Mouse (Mus musculus): Measurements from ENCODE around the gene Itpk1.

The Itpk1 gene

GRCm38 (mm10) chr12:102704457-102705198 is at the start of gene Itpk1:
Gene Itpk1 (minus strand): TSS chr12:102704930.
- peak; percentile 70 to 80 for DNase-seq (ENCODE audit: inconsistent age in 2 of 2, low spot score in 1 of 2)

- no peak for DNase-seq (ENCODE audit: inconsistent age in 2 of 2, low spot score in 1 of 2)
Measured at GRCm38 (mm10) chr12:102748256-102748655, 43.5 kb upstream of the Itpk1 start.

GRCm38 (mm10) chr12:102744839-102745238 is 40.1 kb upstream of the Itpk1 start:
- DNase-seq (ENCODE audit: inconsistent age in 2 of 2, low spot score in 1 of 2), result no peak

DNA sequence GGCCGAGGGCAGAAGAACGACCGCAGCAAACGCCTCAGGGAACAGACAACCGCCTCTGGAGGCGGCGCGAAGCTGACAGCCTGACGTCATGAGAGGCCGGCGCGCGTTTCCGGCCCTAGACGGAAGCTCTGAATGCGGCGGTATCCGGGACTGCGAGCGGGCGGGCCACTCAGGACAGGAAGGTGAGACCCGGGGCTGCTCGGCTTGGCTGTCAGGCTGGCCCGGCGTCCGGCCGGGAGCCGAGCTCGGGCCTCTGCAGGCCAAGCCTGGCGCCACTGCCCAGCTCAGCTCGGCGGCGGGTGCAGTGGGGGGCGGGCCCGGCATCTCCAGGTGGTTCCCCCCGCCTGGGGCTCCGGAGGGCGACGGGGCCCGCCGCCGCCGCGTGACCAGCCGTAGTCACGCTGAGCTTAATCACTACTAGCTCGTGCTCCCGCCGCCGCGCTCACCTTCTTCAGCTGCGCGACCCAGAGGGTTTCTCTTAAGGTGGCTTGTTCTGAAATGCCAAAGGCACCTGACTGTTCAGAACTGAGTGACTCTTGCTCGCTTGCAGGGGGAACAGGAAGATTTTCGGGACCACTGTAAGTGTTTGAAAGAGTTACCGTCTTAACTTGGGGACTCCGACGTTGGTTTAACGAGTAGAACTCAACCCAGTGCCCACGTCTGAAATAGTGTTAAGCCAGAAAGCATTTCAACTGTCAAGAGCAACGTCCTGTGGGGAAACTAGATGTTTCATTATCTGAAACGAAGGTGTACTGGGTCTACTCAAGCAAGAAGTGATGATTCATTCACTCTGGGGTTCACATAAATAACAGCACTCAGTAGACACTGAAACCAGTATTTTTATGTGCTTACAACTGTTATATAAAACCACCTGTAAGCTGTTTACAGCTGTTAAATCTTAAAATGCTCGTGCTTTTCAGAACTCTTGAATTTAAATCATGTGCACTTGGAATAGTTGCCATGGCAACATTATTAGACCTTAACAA is 39.2 kb upstream of the Itpk1 start, which contains the start of the genes Moap1 and Tmem251:
Gene Moap1 (minus strand): TSS at position 73 of the 986 bp plus-strand sequence.
Gene Tmem251 (plus strand): TSS at position 174 of the 986 bp plus-strand sequence.
- peak; percentile 94 to 97 for DNase-seq (ENCODE audit: inconsistent age in 2 of 2, low spot score in 1 of 2)

GRCm38 (mm10) chr12:102743036-102743588 is 38.4 kb upstream of the Itpk1 start:
- no peak for DNase-seq (ENCODE audit: inconsistent age in 2 of 2, low spot score in 1 of 2)

GRCm38 (mm10) chr12:102742056-102742455 is 37.3 kb upstream of the Itpk1 start:
- no peak for DNase-seq (ENCODE audit: inconsistent age in 2 of 2, low spot score in 1 of 2)

DNA sequence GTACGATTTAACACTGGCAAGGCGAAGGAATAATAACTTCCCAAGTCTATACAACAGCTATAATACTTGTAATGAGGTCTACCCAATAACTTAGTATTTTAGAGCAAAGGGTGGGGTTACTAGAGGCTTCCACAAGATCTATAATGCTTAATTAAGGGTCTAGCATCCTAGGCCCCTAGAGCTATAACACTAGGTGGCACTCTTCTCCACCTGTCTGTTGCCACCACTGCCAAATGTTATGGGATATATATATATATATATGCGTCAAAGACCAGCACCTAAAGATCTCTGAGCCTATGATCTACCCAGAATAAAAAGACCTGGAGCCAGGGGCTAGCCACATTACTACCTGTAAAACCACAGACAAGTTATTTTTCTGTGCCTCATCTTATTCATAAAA is 35.6 kb upstream of the Itpk1 start:
- DNase-seq (ENCODE audit: inconsistent age in 2 of 2, low spot score in 1 of 2), result peak in 1 of 2 experiments; percentile 51

DNA sequence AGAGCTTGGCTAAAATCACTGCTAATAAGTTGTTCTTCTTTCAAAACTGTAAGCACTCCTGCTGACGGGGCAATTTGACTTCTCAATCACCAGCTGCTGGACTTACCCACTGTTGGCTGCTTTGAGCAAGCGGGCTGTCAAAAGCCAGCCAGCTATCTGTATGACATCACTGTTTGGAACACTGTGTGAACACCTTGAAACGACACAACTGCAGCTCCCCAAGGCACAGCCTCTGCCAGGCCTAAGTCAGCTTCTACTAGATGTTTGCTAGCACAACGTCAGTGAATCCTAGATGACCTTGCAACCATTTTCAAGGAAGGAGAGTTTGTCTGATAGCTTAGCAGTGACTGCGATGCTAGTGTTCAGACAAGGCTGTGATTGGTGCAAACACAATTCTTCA is 34.4 kb upstream of the Itpk1 start:
- peak in 1 of 2 experiments; percentile 54 for DNase-seq (ENCODE audit: inconsistent age in 2 of 2, low spot score in 1 of 2)

DNA sequence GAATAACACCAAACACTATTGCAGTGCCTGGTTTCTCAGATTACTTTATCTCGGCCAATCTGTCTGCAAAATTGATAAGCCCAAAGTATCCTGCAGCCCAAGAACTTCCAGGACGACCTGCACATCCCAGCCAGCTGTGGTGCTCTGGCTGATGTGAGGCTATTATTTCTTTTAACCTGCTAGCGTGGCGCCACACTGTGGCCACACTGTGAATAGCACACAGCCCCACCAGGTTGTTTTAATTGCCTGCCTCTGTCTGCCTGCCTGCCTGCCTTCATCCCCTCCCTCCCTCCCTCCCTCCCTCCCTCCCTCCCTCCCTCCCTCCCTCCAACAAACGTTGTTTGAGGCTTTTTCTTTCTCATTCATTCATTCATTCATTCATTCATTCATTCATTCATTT is 28.7 kb upstream of the Itpk1 start:
- DNase-seq (ENCODE audit: inconsistent age in 2 of 2, low spot score in 1 of 2), result peak; percentile 73 to 81

DNA sequence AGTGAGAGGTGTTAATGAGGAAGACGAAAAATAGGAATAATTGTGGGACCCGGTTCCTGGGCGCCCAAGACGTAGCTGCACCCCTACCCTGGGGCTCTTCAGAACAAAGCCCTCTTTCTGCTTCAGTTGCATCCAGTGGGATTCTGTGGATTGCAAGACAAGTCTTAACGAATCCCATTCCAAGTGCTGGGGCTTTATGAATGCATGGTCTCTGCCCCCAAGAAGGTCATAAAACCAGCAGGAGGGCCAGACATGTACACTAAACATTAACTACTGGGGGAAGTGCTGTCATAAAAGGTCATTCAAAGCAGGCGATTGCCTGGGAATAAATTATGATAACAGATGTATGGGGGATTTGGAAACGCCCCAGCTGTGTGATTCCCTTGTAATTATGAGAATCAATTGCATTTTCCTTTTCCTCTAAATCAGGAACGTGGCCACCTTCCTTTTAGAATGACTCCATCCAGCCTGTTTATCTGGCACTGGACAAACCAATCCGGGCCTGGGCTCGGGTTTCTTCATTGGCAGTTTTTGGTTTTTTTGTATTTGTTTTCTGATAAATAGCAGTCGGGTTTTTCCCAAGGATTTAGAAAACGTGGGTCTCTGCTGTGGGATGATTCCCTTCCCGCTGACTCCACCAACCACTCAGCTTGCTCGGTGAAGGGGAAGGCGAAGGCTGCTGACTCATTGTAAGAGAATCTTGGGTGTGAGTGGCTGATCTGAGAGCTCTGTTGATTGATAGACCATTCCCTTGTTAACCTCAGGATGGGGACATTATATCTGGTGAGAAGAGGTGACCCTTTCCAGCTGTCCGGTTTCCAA is 26.3 kb upstream of the Itpk1 start:
- DNase-seq (ENCODE audit: inconsistent age in 2 of 2, low spot score in 1 of 2), result peak; percentile 73 to 80

DNA sequence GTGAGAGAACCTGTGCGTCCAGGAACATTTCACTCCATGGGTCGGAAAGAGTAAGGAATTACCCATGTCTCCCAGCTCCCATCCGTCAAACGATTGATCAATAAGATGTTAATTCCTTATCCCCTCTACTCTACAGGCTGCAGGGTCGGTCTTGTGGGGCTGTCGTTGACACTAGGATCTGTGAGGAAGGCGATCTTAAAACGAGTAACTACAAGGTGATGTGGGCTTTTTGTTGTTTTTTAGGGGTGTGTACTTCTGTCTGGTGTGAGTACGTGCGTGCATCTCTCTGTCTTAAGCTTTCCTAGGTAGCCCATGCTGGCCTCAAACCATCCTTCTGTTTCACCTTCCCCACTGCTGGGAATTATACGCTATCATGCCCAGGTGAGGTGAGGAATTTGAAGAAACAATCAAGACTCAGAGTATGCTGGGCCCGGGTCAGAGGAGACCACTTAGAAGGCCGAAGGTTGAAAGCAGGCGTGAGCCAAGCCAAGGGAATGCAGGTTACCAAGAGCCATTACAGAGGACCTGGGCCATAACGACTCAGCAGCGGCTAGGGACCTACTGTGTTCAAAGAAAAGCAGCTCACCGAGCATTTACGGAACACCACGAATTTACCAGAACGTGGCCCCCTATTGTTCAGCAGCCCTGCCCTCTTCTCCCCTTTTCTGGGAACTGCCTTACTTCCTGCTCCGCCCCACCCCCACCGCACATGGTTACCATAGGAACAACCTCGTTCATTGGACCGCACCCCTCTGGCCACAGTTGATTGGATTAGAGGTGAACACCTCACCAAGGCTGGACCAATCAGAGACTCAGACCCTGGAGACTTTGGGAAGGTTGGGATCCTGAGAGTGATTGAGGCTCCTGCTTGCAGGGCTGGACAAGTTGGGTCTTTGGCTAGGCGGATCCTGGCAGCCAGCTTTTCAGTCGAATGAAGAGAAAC is 25.4 kb upstream of the Itpk1 start:
- DNase-seq (ENCODE audit: inconsistent age in 2 of 2, low spot score in 1 of 2), result peak; percentile 65 to 74

DNA sequence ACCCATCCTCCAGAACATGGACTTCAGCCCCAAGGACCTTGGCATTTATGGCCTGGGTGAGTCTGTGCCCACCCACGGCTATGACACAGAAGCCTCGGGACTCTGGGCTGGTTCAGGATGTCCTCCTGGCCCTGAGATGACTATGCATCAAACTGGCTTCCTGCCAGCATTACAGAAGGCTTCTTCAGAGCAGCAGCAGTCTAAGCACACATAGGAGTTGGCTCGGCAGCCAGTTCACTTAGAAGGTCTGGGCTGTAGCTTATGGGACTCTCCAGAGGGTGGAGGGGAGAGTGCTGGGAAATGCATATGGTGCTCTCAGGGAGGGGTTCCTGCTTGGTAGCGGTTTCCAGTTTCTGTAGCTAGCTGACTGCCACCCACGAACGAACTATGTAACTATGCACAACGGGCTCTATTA is 21.0 kb upstream of the Itpk1 start:
- peak; percentile 85 to 91 for DNase-seq (ENCODE audit: inconsistent age in 2 of 2, low spot score in 1 of 2)

DNA sequence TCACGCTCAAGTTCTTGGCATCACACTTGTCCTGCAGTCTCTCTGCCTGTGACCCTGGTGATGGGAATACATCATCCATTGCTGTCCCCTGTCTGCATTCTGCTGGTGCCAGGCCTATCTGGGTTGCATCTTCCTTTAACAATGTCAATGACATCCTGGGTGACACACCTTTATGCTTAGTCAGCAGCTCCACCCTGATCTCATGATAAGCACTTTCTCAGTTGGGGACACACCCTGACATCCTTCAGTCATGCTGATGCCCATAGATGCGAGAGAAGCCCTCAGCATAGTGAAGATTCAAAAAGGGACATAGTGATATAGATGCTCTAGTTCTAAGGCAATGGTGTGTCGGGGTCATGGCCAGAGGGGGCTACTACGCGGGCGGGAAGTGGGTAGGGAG is 20.4 kb upstream of the Itpk1 start:
- peak in 1 of 2 experiments; percentile 47 for DNase-seq (ENCODE audit: inconsistent age in 2 of 2, low spot score in 1 of 2)

GRCm38 (mm10) chr12:102723861-102724260 is 19.1 kb upstream of the Itpk1 start:
- no peak for DNase-seq (ENCODE audit: inconsistent age in 2 of 2, low spot score in 1 of 2)

GRCm38 (mm10) chr12:102722966-102723365 is 18.2 kb upstream of the Itpk1 start:
- no peak for DNase-seq (ENCODE audit: inconsistent age in 2 of 2, low spot score in 1 of 2)

DNA sequence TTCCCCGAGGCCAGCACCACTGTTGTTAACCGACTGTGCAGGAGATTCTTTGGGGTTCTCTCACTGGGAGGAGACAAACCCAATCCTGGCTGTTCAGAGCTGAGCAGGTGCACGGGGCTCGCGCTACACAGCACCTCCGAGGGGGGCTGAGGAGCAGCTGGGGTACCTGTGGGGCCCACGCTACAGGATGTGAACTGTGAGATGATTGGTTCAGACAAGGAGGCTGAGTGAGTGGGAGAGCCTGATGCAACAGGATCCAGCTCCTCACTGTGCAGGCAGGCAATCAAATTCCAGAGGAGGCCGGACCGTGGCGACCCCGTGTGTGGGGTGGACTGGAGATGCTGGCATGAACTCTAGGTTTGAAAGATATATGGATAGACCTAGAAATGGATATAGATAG is 17.7 kb upstream of the Itpk1 start:
- no peak for DNase-seq (ENCODE audit: inconsistent age in 2 of 2, low spot score in 1 of 2)

- DNase-seq (ENCODE audit: inconsistent age in 2 of 2, low spot score in 1 of 2), result peak in 1 of 2 experiments; percentile 77
Measured at GRCm38 (mm10) chr12:102719552-102720315, 15.0 kb upstream of the Itpk1 start.

- no peak for DNase-seq (ENCODE audit: inconsistent age in 2 of 2, low spot score in 1 of 2)
Measured at GRCm38 (mm10) chr12:102714654-102715395, 10.1 kb upstream of the Itpk1 start.

Data from adrenal gland, adult (tissue).